Mouse (Mus musculus) cortical plate, adult 2 months (tissue): ENCODE measurements around the gene Shisa6.

Experiments used
- CTCF ChIP-seq: fragments of 200-500 bp; IDR thresholded peaks from 2 replicates; pipeline ENCODE4 v1.5.1; 2011; ENCODE audit warnings: mild to moderate bottlenecking, control low read depth, low read length; ENCODE audit not compliant: insufficient read depth; ENCODE audit errors: extremely low read depth
- POLR2A ChIP-seq: fragments of 200-500 bp; IDR thresholded peaks from 2 replicates; pipeline ENCODE4 v1.6.1; 2011; ENCODE audit warnings: mild to moderate bottlenecking, low read length, control low read depth; ENCODE audit not compliant: insufficient read depth; ENCODE audit errors: extremely low read depth

GRCm38 (mm10) chr11:66344822-66345221 lies 180.9 kb downstream of the Shisa6 start:
- TF ChIP-seq CTCF: no peak
- TF ChIP-seq POLR2A: no peak
